Mouse (Mus musculus): ENCODE measurements around the gene Lrrc17.

GRCm38 (mm10) chr5:21532126-21532525 lies 11.2 kb upstream of the Lrrc17 start:
- TF ChIP-seq CTCF (conservative IDR thresholded peaks at IDR 0.05 in 1 of 2, IDR thresholded peaks at IDR 0.05 in 1 of 2; ENCODE audit: low read depth in 2 of 2, low read length in 2 of 2) = no peak
- no peak for TF ChIP-seq ZMIZ1 (IDR thresholded peaks at IDR 0.05; ENCODE audit: low read depth, low read length)
- TF ChIP-seq TBP (conservative IDR thresholded peaks at IDR 0.05; ENCODE audit: low read depth, low read length) = no peak
- no peak for TF ChIP-seq PAX5 (IDR thresholded peaks at IDR 0.05; ENCODE audit: low read length)
- no peak for TF ChIP-seq UBTF (IDR thresholded peaks at IDR 0.05; ENCODE audit: low read depth, low read length)
- no peak for TF ChIP-seq POLR2A (IDR thresholded peaks at IDR 0.05; ENCODE audit: low read depth, low read length)
- no peak for TF ChIP-seq POLR2AphosphoS2 (IDR thresholded peaks at IDR 0.05; ENCODE audit: low read depth, low read length)
- no peak for TF ChIP-seq JUND (conservative IDR thresholded peaks at IDR 0.05; ENCODE audit: low read depth, low read length)
- no peak for TF ChIP-seq CHD2 (IDR thresholded peaks at IDR 0.05; ENCODE audit: low read length)
- TF ChIP-seq MEF2A (IDR thresholded peaks at IDR 0.05; ENCODE audit: borderline replicate concordance, low read depth, low read length) = no peak
- no peak for TF ChIP-seq EP300 (IDR thresholded peaks at IDR 0.05; ENCODE audit: low read length)

Data from CH12.LX (cell line).